Mouse (Mus musculus) hindbrain, embryonic 13.5 days (tissue): Measurements from ENCODE around the gene Gm39566. TPM values are rescaled to one million over a fixed set of nuclear protein-coding genes. Genes with fewer than 3 reads are reported as not detected.
A peak's percentile ranks its signal among the peaks of the same experiment; 100 is the strongest.

ENCODE experiments used
- ATAC-seq: fragments of 200-750 bp; cut with Nextera tagmentation; 2 replicates; pipeline ENCODE4 v1.8.0; 2017; ENCODE audit warnings: moderate TSS enrichment; ENCODE audit not compliant: low FRiP score
- H3K27ac ChIP-seq: fragments of 300-500 bp; sonication (generic); 2 replicates; pipeline ENCODE4 v1.5.1; 2015; ENCODE audit warnings: inconsistent platforms, mild to moderate bottlenecking, moderate library complexity
- H3K27me3 ChIP-seq: fragments of 300-500 bp; sonication (generic); 2 replicates; pipeline ENCODE4 v1.6.1; 2015; ENCODE audit warnings: mild to moderate bottlenecking, inconsistent platforms
- H3K36me3 ChIP-seq: fragments of 300-500 bp; sonication (generic); 2 replicates; pipeline ENCODE4 v1.6.1; 2015; ENCODE audit warnings: mild to moderate bottlenecking, inconsistent platforms
- H3K4me1 ChIP-seq: fragments of 300-500 bp; sonication (generic); replicated peaks from 2 replicates; pipeline ENCODE4 v1.6.1; 2015; ENCODE audit warnings: inconsistent platforms
- H3K4me2 ChIP-seq: fragments of 300-500 bp; sonication (generic); 2 replicates; pipeline ENCODE4 v1.6.1; 2015; ENCODE audit warnings: inconsistent platforms, mild to moderate bottlenecking, moderate library complexity
- H3K4me3 ChIP-seq: fragments of 300-500 bp; sonication (generic); 2 replicates; pipeline ENCODE4 v1.5.1; 2015; ENCODE audit warnings: mild to moderate bottlenecking, inconsistent platforms
- H3K9ac ChIP-seq: fragments of 300-500 bp; sonication (generic); 2 replicates; pipeline ENCODE4 v1.6.1; 2015; ENCODE audit warnings: mild to moderate bottlenecking, inconsistent platforms
- H3K9me3 ChIP-seq: fragments of 300-500 bp; sonication (generic); 2 replicates; pipeline ENCODE4 v1.6.1; 2016; ENCODE audit warnings: inconsistent platforms
- WGBS: fragments of 180-500 bp; shearing (Covaris S2); methylation state at CpG from one replicate; pipeline ENCODE4 v1.1.7; 2015; 5-methylcytosine and 5-hydroxymethylcytosine counted together
- polyA plus RNA-seq: library from polyadenylated mRNA; unstranded; fragments of >200 nt; fragmentation: Nextera tagmentation; extraction: Ambion mirVana; gene quantifications from 2 replicates; pipeline ENCODE4 v1.2.1, GENCODE M21; 2015

Gene Gm39566
- polyA plus RNA-seq, 1 experiment from 2014 or later, result not detected

DNA sequence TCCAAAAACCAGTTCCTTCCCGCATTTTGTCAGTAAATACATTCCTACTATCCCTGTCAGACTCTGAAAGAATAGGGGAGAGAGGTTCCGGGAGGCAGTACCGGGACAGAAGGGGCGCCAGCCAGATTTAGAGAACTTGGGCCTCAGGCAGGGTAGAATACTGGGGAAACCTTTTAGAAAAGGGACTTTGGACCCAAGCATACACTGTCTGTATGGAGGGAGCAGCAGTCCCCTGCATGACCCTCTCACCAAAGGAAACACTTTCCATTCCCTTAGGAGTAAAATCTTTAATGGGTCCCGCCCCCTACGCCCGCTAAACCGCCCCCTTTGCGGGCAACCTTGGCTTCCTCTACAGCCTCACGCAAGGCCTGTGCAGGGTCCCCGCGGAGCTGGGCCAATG, 11.8 kb downstream of the Gm39566 start:
- Histone ChIP-seq H3K36me3 (no peaks in the 10 kb centered on the region), H3K4me3 (peak overlapping the region; percentile 52), H3K27me3 (peaks cover 46% of the 10 kb centered on the region), H3K27ac (peak overlapping the region; percentile 81), H3K4me1 (peaks cover 70% of the 10 kb centered on the region), H3K9me3 (0 out of 2 replicates have a peak, but pooled peaks cover 3% of the 10 kb centered on the region), H3K9ac (peak overlapping the region; percentile 89), H3K4me2 (peak overlapping the region; percentile 94)
- ATAC-seq, result no peak
- WGBS, result 2% methylated on average over 12 of the region's 12 CpGs

DNA sequence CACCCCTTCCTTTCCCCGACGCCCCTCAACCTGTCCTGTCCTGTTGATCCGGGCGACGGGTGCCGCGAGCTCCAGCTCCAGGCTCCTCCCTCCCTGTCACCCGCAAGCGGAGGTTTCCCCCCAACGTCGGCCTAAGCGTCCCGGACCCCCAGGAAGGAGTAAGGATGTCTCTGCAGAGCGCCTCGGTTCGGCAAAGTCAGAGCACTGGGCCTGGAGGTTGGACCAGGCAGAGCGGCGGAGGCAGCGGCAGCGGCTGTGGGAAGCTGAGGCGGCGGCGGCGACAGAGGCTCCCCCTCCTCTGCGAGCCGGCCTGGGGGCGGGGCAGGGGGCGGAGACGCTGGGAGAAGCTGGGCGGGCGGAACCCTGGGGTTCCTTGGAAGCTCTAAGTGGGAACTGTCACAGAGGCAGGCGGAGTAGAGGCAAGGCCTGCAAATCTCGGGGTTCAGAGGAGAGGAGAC, 12.4 kb downstream of the Gm39566 start:
- peak overlapping the region; percentile 94 for H3K4me2 ChIP-seq
- ATAC-seq, result no peak
- H3K4me1 ChIP-seq, result peaks cover 73% of the 10 kb centered on the region
- H3K9ac ChIP-seq, result peak overlapping the region; percentile 89
- H3K9me3 ChIP-seq, result 0 out of 2 replicates have a peak, but pooled peaks cover 3% of the 10 kb centered on the region
- peaks cover under 1% of the 10 kb centered on the region for H3K36me3 ChIP-seq
- WGBS, result under 1% methylated on average over 33 of the region's 33 CpGs
- peak overlapping the region; percentile 52 for H3K4me3 ChIP-seq
- H3K27ac ChIP-seq, result peak overlapping the region; percentile 81
- peaks cover 52% of the 10 kb centered on the region for H3K27me3 ChIP-seq

DNA sequence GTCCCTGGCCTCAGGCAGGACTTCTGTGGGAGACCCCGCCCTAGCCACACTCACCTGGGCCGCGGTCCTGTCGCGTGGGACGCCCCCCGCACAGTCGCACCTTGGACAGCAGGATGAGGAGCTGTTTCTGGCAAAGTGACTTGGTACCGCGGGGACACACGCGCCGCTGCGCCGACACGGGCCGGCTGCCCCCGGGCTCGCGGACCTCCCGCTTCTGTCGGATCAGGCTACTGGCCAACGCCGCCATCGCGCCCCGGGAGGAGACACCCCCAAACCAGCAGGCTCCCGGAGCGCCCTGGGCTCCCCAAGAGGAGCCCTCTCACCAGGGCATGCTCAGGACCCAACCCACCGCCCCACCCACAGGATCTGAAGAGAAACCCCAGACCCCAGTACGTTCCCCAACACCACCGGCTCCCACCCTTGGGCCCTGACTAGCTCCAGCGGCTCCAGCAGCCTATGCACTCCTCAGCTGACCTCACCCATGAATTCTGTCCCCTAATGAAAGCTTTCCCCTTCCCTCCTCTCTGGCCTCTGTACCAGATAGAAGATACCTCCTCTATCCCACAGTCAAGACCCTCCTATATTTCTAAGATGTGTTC, 13.6 kb downstream of the Gm39566 start, which contains the start of gene Fgf11:
Gene Fgf11 (minus strand): TSS at position 479 of the 599 bp plus-strand sequence.
- Histone ChIP-seq H3K36me3 (peaks cover 4% of the 10 kb centered on the region), H3K4me2 (peak within 1 kb of the TSS; percentile 94), H3K9me3 (0 out of 2 replicates have a peak, but pooled peaks cover 1% of the 10 kb centered on the region), H3K27me3 (peaks cover 52% of the 10 kb centered on the region), H3K9ac (peak within 1 kb of the TSS; percentile 89), H3K4me3 (peak within 1 kb of the TSS; percentile 52), H3K4me1 (peaks cover 73% of the 10 kb centered on the region), H3K27ac (peak within 1 kb of the TSS; percentile 95)
- ATAC-seq, result no peak
- WGBS, result 2% methylated on average over 33 of the region's 33 CpGs

DNA sequence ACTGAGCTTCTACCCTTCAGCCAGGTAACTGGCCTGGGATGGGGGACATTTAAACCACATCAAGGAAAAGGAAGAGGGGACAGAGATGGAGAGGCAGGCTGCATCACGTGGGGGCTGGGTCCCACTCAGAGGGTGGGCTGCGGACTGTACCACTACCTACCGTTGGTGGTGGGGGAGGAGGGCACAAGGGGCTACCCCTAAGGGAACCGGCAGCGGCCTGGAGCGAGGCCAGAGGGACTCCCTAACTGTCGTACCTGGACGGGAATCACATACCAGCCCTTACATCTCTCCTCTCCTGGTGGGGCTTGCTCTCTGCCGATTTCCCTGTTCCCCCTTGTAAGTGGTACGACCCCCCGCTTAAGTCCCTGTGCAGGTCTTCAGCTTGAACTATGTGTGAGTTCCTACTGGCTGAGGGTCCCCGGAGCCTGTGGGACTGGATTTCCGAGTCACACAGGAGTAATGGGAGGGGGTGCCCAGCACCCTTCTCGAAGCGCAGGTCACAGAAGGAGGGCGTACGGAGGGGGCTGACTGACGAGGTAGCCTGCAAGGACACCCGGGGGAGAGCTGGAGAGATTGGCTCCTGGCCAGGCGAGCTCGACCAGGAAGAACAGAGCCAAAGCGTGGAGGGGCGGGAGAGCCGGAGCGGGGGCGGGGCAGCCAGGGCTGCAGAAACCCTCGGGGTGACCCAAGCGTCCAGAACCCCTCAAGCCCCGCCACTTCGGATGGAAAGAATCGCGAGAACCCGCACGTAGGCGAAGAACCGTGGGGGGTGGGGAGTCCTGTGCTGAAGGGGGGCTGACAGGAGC, 14.5 kb downstream of the Gm39566 start:
- peak overlapping the region; percentile 94 for H3K4me2 ChIP-seq
- H3K4me1 ChIP-seq, result peaks cover 78% of the 10 kb centered on the region
- WGBS, result 0% methylated on average over 34 of the region's 36 CpGs
- peaks cover 52% of the 10 kb centered on the region for H3K27me3 ChIP-seq
- peak; percentile 73 for ATAC-seq
- H3K9ac ChIP-seq, result peak overlapping the region; percentile 89
- H3K4me3 ChIP-seq, result peak overlapping the region; percentile 52
- H3K9me3 ChIP-seq, result no peaks in the 10 kb centered on the region
- peaks cover 4% of the 10 kb centered on the region for H3K36me3 ChIP-seq
- peak overlapping the region; percentile 95 for H3K27ac ChIP-seq

GRCm38 (mm10) chr11:69800138-69800391, 15.0 kb downstream of the Gm39566 start:
- peak overlapping the region; percentile 94 for H3K4me2 ChIP-seq
- H3K9me3 ChIP-seq, result no peaks in the 10 kb centered on the region
- H3K27ac ChIP-seq, result peak overlapping the region; percentile 95
- H3K4me3 ChIP-seq, result peak overlapping the region; percentile 52
- WGBS, result under 1% methylated on average over 11 of the region's 11 CpGs
- H3K27me3 ChIP-seq, result peaks cover 52% of the 10 kb centered on the region
- H3K36me3 ChIP-seq, result peaks cover 4% of the 10 kb centered on the region
- peaks cover 77% of the 10 kb centered on the region for H3K4me1 ChIP-seq
- peak overlapping the region; percentile 89 for H3K9ac ChIP-seq
- peak; percentile 18 for ATAC-seq

DNA sequence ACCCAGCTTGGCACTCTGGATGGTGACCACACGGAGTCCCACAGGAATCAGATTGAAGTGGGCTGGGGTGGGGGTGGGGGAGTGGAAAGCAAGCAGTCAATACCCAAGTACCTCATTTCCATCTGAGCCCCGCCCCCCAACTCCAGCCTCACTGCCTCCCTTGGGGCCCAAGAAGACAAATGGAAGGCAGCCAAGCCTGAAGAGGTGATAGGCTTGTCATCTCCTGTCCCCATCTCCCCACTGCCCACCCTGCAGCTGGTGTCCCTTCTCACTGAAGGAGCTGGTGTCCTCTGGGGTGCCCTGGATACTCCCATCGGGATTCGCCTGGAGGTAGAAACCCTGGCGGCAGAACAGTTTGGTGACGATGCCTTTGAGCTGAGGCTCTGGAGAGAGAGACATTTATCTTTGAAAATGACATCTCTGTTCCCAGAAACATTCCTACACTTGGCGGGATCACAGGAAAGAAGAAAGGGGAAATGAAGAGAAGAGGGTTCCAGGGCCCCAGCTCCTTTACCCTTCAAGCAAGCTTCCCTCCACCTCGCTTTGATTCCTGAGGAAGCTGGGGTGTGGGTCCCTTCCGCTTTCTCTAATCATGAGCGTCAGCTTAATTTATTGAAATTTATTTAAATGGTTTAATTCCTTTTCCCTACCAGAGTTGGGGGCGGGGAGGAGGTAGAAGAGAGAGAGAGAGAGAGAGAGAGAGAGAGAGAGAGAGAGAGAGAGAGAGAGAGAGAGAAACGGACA, 15.5 kb downstream of the Gm39566 start:
- no peaks in the 10 kb centered on the region for H3K9me3 ChIP-seq
- ATAC-seq, result no peak
- WGBS, result 15% methylated on average over 12 of the region's 12 CpGs

GRCm38 (mm10) chr11:69797924-69798323, 17.2 kb downstream of the Gm39566 start:
- Histone ChIP-seq H3K4me2 (no peak overlapping the region), H3K4me3 (no peak overlapping the region), H3K27ac (no peak overlapping the region), H3K4me1 (peaks cover 58% of the 10 kb centered on the region), H3K27me3 (peaks cover 56% of the 10 kb centered on the region), H3K36me3 (peaks cover 4% of the 10 kb centered on the region), H3K9me3 (no peaks in the 10 kb centered on the region), H3K9ac (0 out of 2 replicates have a peak overlapping the region, but pooled peaks have one; percentile 24)
- 75% methylated on average over 7 of the region's 7 CpGs for WGBS
- ATAC-seq, result no peak

More for the DNA sequence above, 15.5 kb downstream of the Gm39566 start:
- peaks cover 74% of the 10 kb centered on the region for H3K4me1 ChIP-seq
- H3K9ac ChIP-seq, result peak overlapping the region; percentile 89
- H3K4me3 ChIP-seq, result peak overlapping the region; percentile 52
- peak overlapping the region; percentile 95 for H3K27ac ChIP-seq
- peaks cover 4% of the 10 kb centered on the region for H3K36me3 ChIP-seq
- H3K27me3 ChIP-seq, result peaks cover 47% of the 10 kb centered on the region
- H3K4me2 ChIP-seq, result peak overlapping the region; percentile 94

GRCm38 (mm10) chr11:69795983-69796435, 19.1 kb downstream of the Gm39566 start:
- ATAC-seq, result no peak
- H3K4me3 ChIP-seq, result peak overlapping the region; percentile 35
- peaks cover 4% of the 10 kb centered on the region for H3K36me3 ChIP-seq
- no peaks in the 10 kb centered on the region for H3K9me3 ChIP-seq
- H3K27ac ChIP-seq, result no peak overlapping the region
- WGBS, result 2% methylated on average over 13 of the region's 13 CpGs
- H3K4me1 ChIP-seq, result peaks cover 39% of the 10 kb centered on the region
- peak overlapping the region; percentile 66 for H3K4me2 ChIP-seq
- no peak overlapping the region for H3K9ac ChIP-seq
- peaks cover 53% of the 10 kb centered on the region for H3K27me3 ChIP-seq

GRCm38 (mm10) chr11:69795168-69795982, 19.7 kb downstream of the Gm39566 start, which contains the start of gene Chrnb1:
Gene Chrnb1, minus strand, starts transcription at chr11:69795943.
- Histone ChIP-seq H3K27me3 (peaks cover 55% of the 10 kb centered on the region), H3K4me1 (peaks cover 35% of the 10 kb centered on the region), H3K9ac (peak within 1 kb of the TSS; percentile 61), H3K36me3 (peaks cover 4% of the 10 kb centered on the region), H3K4me3 (peak within 1 kb of the TSS; percentile 35), H3K9me3 (no peaks in the 10 kb centered on the region), H3K27ac (no peak within 1 kb of the TSS), H3K4me2 (peak within 1 kb of the TSS; percentile 66)
- WGBS, result 2% methylated on average over 52 of the region's 52 CpGs
- peak; percentile 90 for ATAC-seq

DNA sequence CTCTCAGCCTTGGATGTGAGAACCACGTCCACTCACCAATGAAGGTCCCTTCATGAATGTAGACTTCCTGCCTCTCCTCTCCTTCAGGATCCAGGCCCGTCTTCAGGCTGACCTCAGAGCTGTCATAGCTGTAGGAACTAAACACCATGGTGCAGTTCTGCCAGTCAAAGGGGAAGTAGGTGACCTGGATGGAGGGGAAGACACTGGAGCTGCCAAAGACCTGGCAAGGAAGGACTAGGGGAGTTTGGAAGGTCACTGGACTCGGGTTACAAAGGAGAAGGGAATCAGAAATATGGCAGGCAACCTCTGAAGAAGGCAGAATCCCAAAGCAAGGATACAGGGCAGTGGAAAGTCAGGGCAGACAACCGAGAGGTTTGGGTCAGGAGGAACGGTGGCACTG, 21.7 kb downstream of the Gm39566 start:
- 67% methylated on average over 5 of the region's 5 CpGs for WGBS
- Histone ChIP-seq H3K9me3 (no peaks in the 10 kb centered on the region), H3K27me3 (peaks cover 58% of the 10 kb centered on the region), H3K4me2 (no peak overlapping the region), H3K9ac (no peak overlapping the region), H3K4me1 (peaks cover 15% of the 10 kb centered on the region), H3K4me3 (no peak overlapping the region), H3K36me3 (peaks cover 4% of the 10 kb centered on the region), H3K27ac (no peak overlapping the region)
- ATAC-seq, result no peak

DNA sequence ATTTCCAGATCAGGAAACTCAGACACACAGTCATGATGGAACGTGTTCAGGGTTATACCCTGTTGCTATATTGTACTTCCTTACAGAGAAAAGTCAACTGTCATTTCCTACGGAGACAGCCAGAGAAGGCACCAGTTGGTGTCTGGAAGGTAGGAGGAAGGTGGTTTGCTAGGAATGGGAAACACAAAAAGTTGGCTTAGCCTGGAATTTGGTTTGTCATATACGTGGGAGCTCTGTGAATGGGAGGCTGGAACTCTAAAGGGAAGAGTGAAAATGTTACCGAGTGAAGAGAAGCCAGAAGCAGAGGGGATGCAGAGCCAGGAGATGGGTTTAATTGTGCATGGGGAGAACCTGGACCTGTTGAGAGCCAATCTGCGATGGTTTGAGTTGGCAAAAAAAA, 23.7 kb downstream of the Gm39566 start:
- Histone ChIP-seq H3K4me2 (no peak overlapping the region), H3K4me1 (peaks cover 11% of the 10 kb centered on the region), H3K9ac (no peak overlapping the region), H3K27me3 (peaks cover 41% of the 10 kb centered on the region), H3K27ac (no peak overlapping the region), H3K9me3 (no peaks in the 10 kb centered on the region), H3K36me3 (no peaks in the 10 kb centered on the region), H3K4me3 (no peak overlapping the region)
- 76% methylated on average over 5 of the region's 5 CpGs for WGBS
- no peak for ATAC-seq
